Mouse (Mus musculus): ENCODE data around the gene Srek1ip1. TPM values are rescaled to one million over a fixed set of nuclear protein-coding genes. Genes with fewer than 3 reads are reported as not detected.

Gene Srek1ip1
- polyA plus RNA-seq (2015; fragmentation: Nextera tagmentation; extraction: Ambion mirVana), result 16.9 and 18.0 TPM in 2 replicates

DNA sequence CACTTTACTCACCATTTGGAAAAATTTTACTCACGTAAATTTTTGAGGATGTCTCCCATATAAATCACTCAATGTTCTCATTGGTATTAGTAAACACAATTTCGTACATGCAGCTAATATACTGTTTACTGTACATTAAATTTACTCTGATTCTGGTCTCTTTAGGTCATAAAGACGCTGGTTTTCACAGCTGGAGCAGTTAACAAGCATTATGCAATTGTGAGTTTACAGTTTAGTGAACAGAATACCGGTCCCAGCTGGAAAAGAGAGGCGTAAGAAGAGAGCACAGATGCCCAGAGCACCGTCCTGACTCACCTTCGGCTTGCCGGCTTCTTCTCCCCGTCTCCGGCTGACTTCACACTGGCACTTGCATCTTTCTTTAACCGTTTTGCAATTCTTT, at the start of gene Srek1ip1:
Gene Srek1ip1 (plus strand): TSS at position 301 of the 400 bp plus-strand sequence.
- Histone ChIP-seq H3K9me3 (no peaks in the 10 kb centered on the region), H3K4me3 (no peak within 1 kb of the TSS), H3K9ac (no peak within 1 kb of the TSS), H3K4me1 (no peaks in the 10 kb centered on the region), H3K4me2 (no peak within 1 kb of the TSS), H3K27ac (replicated peaks) (no peak within 1 kb of the TSS), H3K27me3 (replicated peaks) (no peaks in the 10 kb centered on the region), H3K36me3 (peaks cover 51% of the 10 kb centered on the region)
- no peak for ATAC-seq (ENCODE audit: extremely low read depth, insufficient number of reproducible peaks, low FRiP score, low TSS enrichment)
- 86% methylated on average over 11 of the region's 11 CpGs for WGBS

GRCm38 (mm10) chr13:104742866-104743265, 49.4 kb upstream of the Srek1ip1 start:
- no peak overlapping the region for H3K4me2 ChIP-seq
- no peaks in the 10 kb centered on the region for H3K27me3 ChIP-seq (replicated peaks)
- H3K4me1 ChIP-seq, result no peaks in the 10 kb centered on the region; the same call in 1 of the 2 replicates
- no peaks in the 10 kb centered on the region for H3K9me3 ChIP-seq
- WGBS, result 87% methylated on average over 4 of the region's 4 CpGs
- H3K4me3 ChIP-seq, result no peak overlapping the region
- no peak overlapping the region for H3K27ac ChIP-seq (replicated peaks)
- no peak for ATAC-seq (ENCODE audit: extremely low read depth, insufficient number of reproducible peaks, low FRiP score, low TSS enrichment)
- no peaks in the 10 kb centered on the region for H3K36me3 ChIP-seq
- no peak overlapping the region for H3K9ac ChIP-seq

- no peak overlapping the region for H3K27ac ChIP-seq (replicated peaks)
Observed at GRCm38 (mm10) chr13:104747032-104747431, 45.3 kb upstream of the Srek1ip1 start.

DNA sequence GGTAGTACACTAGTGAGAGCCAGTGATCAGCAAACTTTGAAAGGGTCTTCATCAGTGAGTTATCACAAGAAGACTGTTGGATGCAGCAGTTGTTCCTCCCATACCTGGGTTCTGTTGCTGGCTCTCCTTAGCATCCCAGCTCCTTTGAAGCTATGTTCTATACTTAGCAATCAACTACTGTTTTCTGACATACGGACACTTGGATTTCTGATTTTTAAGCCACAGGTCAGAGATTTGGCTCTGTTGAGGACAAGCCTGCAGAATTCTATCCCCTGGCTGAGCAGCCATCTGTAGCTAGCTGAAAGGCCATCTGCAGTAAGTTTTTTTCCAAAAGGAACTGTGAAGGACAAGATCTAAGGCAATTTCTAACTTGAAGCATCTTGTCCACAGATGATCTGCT, 32.9 kb upstream of the Srek1ip1 start:
- Histone ChIP-seq H3K27me3 (replicated peaks) (no peaks in the 10 kb centered on the region), H3K9ac (no peak overlapping the region), H3K4me2 (no peak overlapping the region), H3K27ac (replicated peaks) (no peak overlapping the region), H3K36me3 (no peaks in the 10 kb centered on the region), H3K4me3 (no peak overlapping the region), H3K4me1 (peaks cover 7% of the 10 kb centered on the region), H3K9me3 (no peaks in the 10 kb centered on the region)
- no peak for ATAC-seq (ENCODE audit: extremely low read depth, insufficient number of reproducible peaks, low FRiP score, low TSS enrichment)
- 80% methylated on average over 1 of the region's 1 CpGs for WGBS

More at GRCm38 (mm10) chr13:104747032-104747431, 45.3 kb upstream of the Srek1ip1 start:
- H3K4me1 ChIP-seq, result peaks cover 8% of the 10 kb centered on the region
- H3K4me3 ChIP-seq, result no peak overlapping the region
- no peaks in the 10 kb centered on the region for H3K36me3 ChIP-seq
- no peak for ATAC-seq (ENCODE audit: extremely low read depth, insufficient number of reproducible peaks, low FRiP score, low TSS enrichment)
- H3K9me3 ChIP-seq, result no peaks in the 10 kb centered on the region
- H3K27me3 ChIP-seq (replicated peaks), result no peaks in the 10 kb centered on the region
- H3K4me2 ChIP-seq, result no peak overlapping the region
- H3K9ac ChIP-seq, result no peak overlapping the region

GRCm38 (mm10) chr13:104762401-104762800, 29.9 kb upstream of the Srek1ip1 start:
- no peak overlapping the region for H3K4me2 ChIP-seq
- no peaks in the 10 kb centered on the region for H3K36me3 ChIP-seq
- no peak for ATAC-seq (ENCODE audit: extremely low read depth, insufficient number of reproducible peaks, low FRiP score, low TSS enrichment)
- no peak overlapping the region for H3K4me3 ChIP-seq
- peaks cover 7% of the 10 kb centered on the region for H3K4me1 ChIP-seq
- no peaks in the 10 kb centered on the region for H3K27me3 ChIP-seq (replicated peaks)
- H3K27ac ChIP-seq (replicated peaks), result no peak overlapping the region
- no peak overlapping the region for H3K9ac ChIP-seq
- WGBS, result 88% methylated on average over 4 of the region's 4 CpGs
- no peaks in the 10 kb centered on the region for H3K9me3 ChIP-seq

DNA sequence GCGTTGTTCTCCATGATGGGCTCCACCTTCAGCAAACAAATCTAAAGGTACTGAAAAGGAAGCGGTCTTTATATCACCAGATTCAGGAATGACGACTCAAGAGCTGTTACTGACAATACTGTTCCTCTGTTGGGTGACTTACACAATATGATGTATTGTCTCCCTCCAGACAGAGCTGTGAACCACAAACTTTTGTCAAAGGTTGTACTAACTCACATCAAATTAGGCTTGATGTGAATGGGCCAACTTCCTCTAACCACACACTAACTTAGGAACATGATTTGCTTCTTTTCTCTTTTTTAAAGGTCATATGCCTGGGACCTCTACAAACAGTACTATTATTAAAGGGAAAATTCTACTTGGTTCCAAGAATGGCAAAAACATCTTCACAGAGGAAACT, 29.1 kb upstream of the Srek1ip1 start:
- no peak for ATAC-seq (ENCODE audit: extremely low read depth, insufficient number of reproducible peaks, low FRiP score, low TSS enrichment)
- peaks cover 7% of the 10 kb centered on the region for H3K4me1 ChIP-seq
- WGBS, result 71% methylated on average over 3 of the region's 3 CpGs
- no peaks in the 10 kb centered on the region for H3K9me3 ChIP-seq
- H3K36me3 ChIP-seq, result no peaks in the 10 kb centered on the region
- H3K27me3 ChIP-seq (replicated peaks), result no peaks in the 10 kb centered on the region
- no peak overlapping the region for H3K4me2 ChIP-seq
- no peak overlapping the region for H3K27ac ChIP-seq (replicated peaks)
- no peak overlapping the region for H3K9ac ChIP-seq
- H3K4me3 ChIP-seq, result no peak overlapping the region

GRCm38 (mm10) chr13:104779104-104779670, 13.1 kb upstream of the Srek1ip1 start:
- Histone ChIP-seq H3K4me2 (no peak overlapping the region), H3K4me1 (no peaks in the 10 kb centered on the region), H3K27me3 (replicated peaks) (no peaks in the 10 kb centered on the region), H3K36me3 (peaks cover 22% of the 10 kb centered on the region), H3K9ac (no peak overlapping the region), H3K4me3 (no peak overlapping the region), H3K27ac (replicated peaks) (no peak overlapping the region), H3K9me3 (peaks cover 9% of the 10 kb centered on the region)
- ATAC-seq (ENCODE audit: extremely low read depth, insufficient number of reproducible peaks, low FRiP score, low TSS enrichment), result no peak
- WGBS, result 60% methylated on average over 1 of the region's 1 CpGs

DNA sequence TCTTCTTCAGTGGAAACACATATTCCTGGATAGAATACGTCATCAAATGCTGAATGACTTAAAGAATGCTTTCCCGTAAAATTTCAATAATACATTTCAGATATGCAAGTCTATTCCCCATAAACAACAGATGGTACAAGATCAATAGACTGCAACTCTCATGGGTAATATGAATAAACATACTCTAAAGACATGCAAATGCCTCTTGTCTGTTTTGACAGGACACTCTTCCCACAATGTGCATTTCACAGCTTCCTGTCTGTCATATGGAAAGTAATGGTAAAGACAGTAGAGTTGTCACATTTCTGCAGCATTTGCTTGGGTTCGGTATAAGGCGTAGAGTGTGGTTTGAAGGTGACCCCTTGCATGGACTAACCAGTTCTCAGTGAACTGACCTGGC, 5.0 kb upstream of the Srek1ip1 start:
- no peak overlapping the region for H3K4me3 ChIP-seq
- no peaks in the 10 kb centered on the region for H3K4me1 ChIP-seq
- H3K9me3 ChIP-seq, result peaks cover 7% of the 10 kb centered on the region
- H3K4me2 ChIP-seq, result no peak overlapping the region
- no peak overlapping the region for H3K9ac ChIP-seq
- no peaks in the 10 kb centered on the region for H3K27me3 ChIP-seq (replicated peaks)
- H3K36me3 ChIP-seq, result peaks cover 49% of the 10 kb centered on the region
- no peak overlapping the region for H3K27ac ChIP-seq (replicated peaks)
- ATAC-seq (ENCODE audit: extremely low read depth, insufficient number of reproducible peaks, low FRiP score, low TSS enrichment), result no peak
- WGBS, result 90% methylated on average over 4 of the region's 4 CpGs

DNA sequence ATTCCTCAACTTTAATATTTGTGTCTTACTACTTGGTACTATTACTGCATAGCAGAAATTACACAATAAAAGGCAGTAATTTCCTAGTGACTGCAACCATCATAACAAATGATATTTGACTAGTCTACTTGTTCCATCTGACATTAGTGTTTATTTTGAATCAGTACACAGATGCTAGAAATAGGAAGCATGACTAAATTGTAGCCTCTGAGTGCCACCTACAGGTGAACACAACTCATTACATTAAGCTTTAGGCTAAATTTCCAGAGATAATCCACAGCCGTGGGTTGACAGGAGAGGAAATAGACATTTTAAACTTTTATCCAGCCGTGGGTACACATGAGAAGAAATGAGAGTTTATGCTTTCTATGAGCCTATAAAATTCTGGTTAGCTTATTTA, 2.6 kb upstream of the Srek1ip1 start:
- H3K27me3 ChIP-seq (replicated peaks), result no peaks in the 10 kb centered on the region
- H3K36me3 ChIP-seq, result peaks cover 45% of the 10 kb centered on the region
- no peak overlapping the region for H3K9ac ChIP-seq
- no peaks in the 10 kb centered on the region for H3K4me1 ChIP-seq
- no peak overlapping the region for H3K4me2 ChIP-seq
- H3K4me3 ChIP-seq, result no peak overlapping the region
- no peak for ATAC-seq (ENCODE audit: extremely low read depth, insufficient number of reproducible peaks, low FRiP score, low TSS enrichment)
- no peaks in the 10 kb centered on the region for H3K9me3 ChIP-seq
- no peak overlapping the region for H3K27ac ChIP-seq (replicated peaks)
- WGBS, result 15% methylated on average over 2 of the region's 2 CpGs

GRCm38 (mm10) chr13:104794421-104794820, 2.1 kb downstream of the Srek1ip1 start:
- Histone ChIP-seq H3K27me3 (replicated peaks) (no peaks in the 10 kb centered on the region), H3K4me1 (no peaks in the 10 kb centered on the region), H3K27ac (replicated peaks) (no peak overlapping the region), H3K9me3 (no peaks in the 10 kb centered on the region), H3K9ac (no peak overlapping the region), H3K4me2 (no peak overlapping the region), H3K36me3 (peaks cover 51% of the 10 kb centered on the region), H3K4me3 (no peak overlapping the region)
- no peak for ATAC-seq (ENCODE audit: extremely low read depth, insufficient number of reproducible peaks, low FRiP score, low TSS enrichment)
- 87% methylated on average over 3 of the region's 3 CpGs for WGBS

DNA sequence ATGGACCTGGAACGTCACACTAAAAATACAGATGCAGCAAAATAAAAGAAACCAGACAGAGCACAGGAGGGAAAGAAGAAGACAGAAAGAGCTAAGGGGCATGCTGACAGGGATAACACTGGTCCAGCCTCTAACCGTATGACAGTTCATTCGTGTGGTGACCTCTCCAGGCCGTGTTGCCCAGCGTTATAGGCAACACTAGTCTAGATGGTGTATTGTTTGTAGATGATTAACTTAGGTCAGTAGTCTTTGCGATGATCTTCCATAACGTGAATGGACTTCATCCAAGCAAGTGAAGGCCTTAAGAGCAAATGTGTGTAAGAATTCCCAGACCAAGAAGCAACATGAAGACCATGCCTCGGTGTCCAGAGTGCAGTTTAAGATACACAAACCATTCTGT, 6.8 kb downstream of the Srek1ip1 start:
- Histone ChIP-seq H3K4me1 (no peaks in the 10 kb centered on the region), H3K27ac (replicated peaks) (no peak overlapping the region), H3K9ac (no peak overlapping the region), H3K4me2 (no peak overlapping the region), H3K27me3 (replicated peaks) (no peaks in the 10 kb centered on the region), H3K36me3 (peaks cover 59% of the 10 kb centered on the region), H3K9me3 (no peaks in the 10 kb centered on the region), H3K4me3 (no peak overlapping the region)
- ATAC-seq (ENCODE audit: extremely low read depth, insufficient number of reproducible peaks, low FRiP score, low TSS enrichment), result no peak
- WGBS, result 90% methylated on average over 8 of the region's 8 CpGs

DNA sequence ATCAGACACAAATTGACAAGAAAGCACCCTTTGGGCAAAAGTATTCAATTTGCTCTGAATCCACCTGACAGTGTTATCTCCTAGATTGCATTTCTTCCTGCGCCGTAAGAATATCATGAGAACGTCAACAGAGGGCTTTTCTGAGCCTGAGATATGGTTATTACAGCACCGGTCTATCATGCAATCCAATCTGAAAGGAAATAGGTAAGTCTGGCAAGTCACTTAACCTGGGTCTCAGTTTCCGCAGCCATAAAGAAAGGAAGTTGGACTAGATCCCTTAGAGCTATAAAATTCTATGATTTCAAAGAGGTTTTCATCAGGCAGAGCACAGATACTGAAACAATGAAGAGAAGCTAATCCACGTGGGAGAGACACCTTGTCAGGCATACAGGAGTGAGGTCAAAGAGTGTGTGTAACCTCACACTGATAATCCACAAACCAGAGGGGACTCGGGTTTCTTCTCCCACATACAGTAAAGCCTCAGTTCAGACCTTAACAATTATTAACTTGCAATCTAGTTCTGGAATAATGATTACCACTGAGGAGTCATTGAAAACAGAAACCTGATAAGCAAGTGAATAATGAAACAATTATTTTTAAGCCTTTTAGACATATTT, 7.4 kb downstream of the Srek1ip1 start:
- 72% methylated on average over 7 of the region's 7 CpGs for WGBS
- Histone ChIP-seq H3K4me3 (no peak overlapping the region), H3K27ac (replicated peaks) (no peak overlapping the region), H3K36me3 (peaks cover 58% of the 10 kb centered on the region), H3K9me3 (no peaks in the 10 kb centered on the region), H3K27me3 (replicated peaks) (no peaks in the 10 kb centered on the region), H3K9ac (no peak overlapping the region), H3K4me2 (no peak overlapping the region), H3K4me1 (no peaks in the 10 kb centered on the region)
- no peak for ATAC-seq (ENCODE audit: extremely low read depth, insufficient number of reproducible peaks, low FRiP score, low TSS enrichment)

Data from heart, embryonic 13.5 days (tissue).